Mouse (Mus musculus): ENCODE results near the gene Tlr9. TPM values are rescaled to one million over a fixed set of nuclear protein-coding genes. Genes with fewer than 3 reads are reported as not detected.
A peak's percentile ranks its signal among the peaks of the same experiment; 100 is the strongest.

Tlr9 gene
- not detected in 2 replicates for polyA plus RNA-seq (2016; fragmentation: Nextera tagmentation; extraction: Ambion mirVana)

- H3K9me3 ChIP-seq (replicated peaks), result no peaks in the 10 kb centered on the region
- WGBS, result 83% methylated on average over 4 of the region's 4 CpGs
- H3K27me3 ChIP-seq (ENCODE audit: low read depth, poor library complexity, severe bottlenecking), result peaks cover 44% of the 10 kb centered on the region
- DNase-seq (ENCODE audit: low spot score), result no peak
- H3K27ac ChIP-seq, result no peak within 1 kb of the TSS
- peaks cover 14% of the 10 kb centered on the region for H3K4me1 ChIP-seq
- no peaks in the 10 kb centered on the region for H3K36me3 ChIP-seq
- no peak within 1 kb of the TSS for H3K4me3 ChIP-seq
Measured at GRCm38 (mm10) chr9:106222261-106222851, at the start of gene Tlr9. Gene Tlr9 (plus strand): TSS chr9:106222598.

GRCm38 (mm10) chr9:106173363-106173762 is 49.0 kb upstream of the Tlr9 start:
- Histone ChIP-seq H3K27me3 (ENCODE audit: low read depth, poor library complexity, severe bottlenecking) (no peaks in the 10 kb centered on the region), H3K9me3 (replicated peaks) (no peaks in the 10 kb centered on the region), H3K27ac (no peak overlapping the region), H3K4me1 (peaks cover 55% of the 10 kb centered on the region), H3K4me3 (peak overlapping the region; percentile 94; the same call in 1 of the 2 replicates), H3K36me3 (peaks cover 31% of the 10 kb centered on the region)
- DNase-seq (ENCODE audit: low spot score), result no peak
- WGBS, result 82% methylated on average over 2 of the region's 2 CpGs

- no peak overlapping the region for H3K27ac ChIP-seq
- 85% methylated on average over 3 of the region's 3 CpGs for WGBS
- no peaks in the 10 kb centered on the region for H3K9me3 ChIP-seq (replicated peaks)
- H3K4me1 ChIP-seq, result peaks cover 48% of the 10 kb centered on the region
- no peaks in the 10 kb centered on the region for H3K27me3 ChIP-seq (ENCODE audit: low read depth, poor library complexity, severe bottlenecking)
- DNase-seq (ENCODE audit: low spot score), result no peak
- H3K4me3 ChIP-seq, result no peak overlapping the region
- H3K36me3 ChIP-seq, result peaks cover 54% of the 10 kb centered on the region
Measured at GRCm38 (mm10) chr9:106175552-106176200, 46.7 kb upstream of the Tlr9 start.

- Histone ChIP-seq H3K4me3 (no peak overlapping the region), H3K4me1 (peaks cover 48% of the 10 kb centered on the region), H3K36me3 (peaks cover 65% of the 10 kb centered on the region), H3K27me3 (ENCODE audit: low read depth, poor library complexity, severe bottlenecking) (no peaks in the 10 kb centered on the region), H3K27ac (no peak overlapping the region), H3K9me3 (replicated peaks) (no peaks in the 10 kb centered on the region)
- WGBS, result 71% methylated on average over 5 of the region's 5 CpGs
- no peak for DNase-seq (ENCODE audit: low spot score)
Measured at GRCm38 (mm10) chr9:106176769-106177168, 45.6 kb upstream of the Tlr9 start.

GRCm38 (mm10) chr9:106177799-106178198 is 44.6 kb upstream of the Tlr9 start:
- peaks cover 43% of the 10 kb centered on the region for H3K4me1 ChIP-seq
- H3K27me3 ChIP-seq (ENCODE audit: low read depth, poor library complexity, severe bottlenecking), result no peaks in the 10 kb centered on the region
- no peaks in the 10 kb centered on the region for H3K9me3 ChIP-seq (replicated peaks)
- no peak overlapping the region for H3K27ac ChIP-seq
- WGBS, result 95% methylated on average over 6 of the region's 6 CpGs
- peaks cover 76% of the 10 kb centered on the region for H3K36me3 ChIP-seq
- no peak for DNase-seq (ENCODE audit: low spot score)
- no peak overlapping the region for H3K4me3 ChIP-seq

- DNase-seq (ENCODE audit: low spot score), result no peak
- Histone ChIP-seq H3K27me3 (ENCODE audit: low read depth, poor library complexity, severe bottlenecking) (no peaks in the 10 kb centered on the region), H3K4me1 (peaks cover 28% of the 10 kb centered on the region), H3K36me3 (peaks cover 85% of the 10 kb centered on the region), H3K4me3 (no peak overlapping the region), H3K9me3 (replicated peaks) (no peaks in the 10 kb centered on the region), H3K27ac (no peak overlapping the region)
- WGBS, result 98% methylated on average over 2 of the region's 2 CpGs
Measured at GRCm38 (mm10) chr9:106179454-106179853, 42.9 kb upstream of the Tlr9 start.

GRCm38 (mm10) chr9:106179964-106180363 is 42.4 kb upstream of the Tlr9 start:
- Histone ChIP-seq H3K36me3 (peaks cover 90% of the 10 kb centered on the region), H3K4me3 (no peak overlapping the region)
- WGBS, result 95% methylated on average over 3 of the region's 3 CpGs

DNA sequence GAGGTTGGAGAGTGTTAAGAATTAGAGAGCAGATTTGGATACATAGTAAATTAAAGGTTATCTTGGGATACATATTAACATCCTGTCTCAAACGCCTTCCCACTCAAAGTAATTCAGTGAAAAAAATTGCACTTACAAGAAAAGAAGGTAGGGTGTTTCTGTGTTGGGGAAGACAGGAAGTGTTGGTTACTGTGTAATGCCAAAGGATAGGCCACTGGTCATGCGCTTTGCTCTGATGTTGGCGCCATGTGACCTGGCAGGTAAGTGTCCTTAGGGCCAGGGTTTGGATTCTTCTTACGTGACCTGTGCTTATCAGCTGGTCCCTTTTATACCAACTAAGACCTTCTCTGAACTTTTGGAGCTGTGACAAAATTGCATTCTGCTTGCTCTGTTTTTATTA is 40.3 kb upstream of the Tlr9 start:
- Histone ChIP-seq H3K27ac (no peak overlapping the region), H3K9me3 (replicated peaks) (no peaks in the 10 kb centered on the region), H3K27me3 (ENCODE audit: low read depth, poor library complexity, severe bottlenecking) (no peaks in the 10 kb centered on the region), H3K4me3 (no peak overlapping the region), H3K36me3 (peaks cover 99% of the 10 kb centered on the region), H3K4me1 (peaks cover 3% of the 10 kb centered on the region)
- no peak for DNase-seq (ENCODE audit: low spot score)
- WGBS, result 95% methylated on average over 4 of the region's 4 CpGs

More at GRCm38 (mm10) chr9:106179964-106180363, 42.4 kb upstream of the Tlr9 start:
- DNase-seq (ENCODE audit: low spot score), result no peak
- no peak overlapping the region for H3K27ac ChIP-seq
- H3K9me3 ChIP-seq (replicated peaks), result no peaks in the 10 kb centered on the region
- H3K4me1 ChIP-seq, result peaks cover 24% of the 10 kb centered on the region
- no peaks in the 10 kb centered on the region for H3K27me3 ChIP-seq (ENCODE audit: low read depth, poor library complexity, severe bottlenecking)

DNA sequence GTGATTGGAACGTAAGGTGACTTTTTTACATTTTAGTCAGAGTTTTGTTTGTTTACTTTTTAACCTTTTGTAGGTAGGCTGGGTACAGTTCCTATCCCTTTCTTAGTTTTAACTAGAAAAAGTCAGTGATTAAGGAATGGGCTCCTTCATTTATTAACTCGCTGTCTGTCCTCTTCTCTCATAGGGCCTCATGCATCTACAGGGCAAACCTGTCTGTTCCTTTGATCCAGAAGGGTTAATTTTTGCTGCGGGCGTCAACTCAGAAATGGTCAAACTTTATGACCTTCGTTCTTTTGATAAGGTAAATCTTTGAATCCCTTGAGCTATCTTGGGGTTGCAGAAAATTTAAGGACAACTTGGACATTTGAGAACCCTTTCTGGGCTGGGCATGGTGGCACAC is 38.4 kb upstream of the Tlr9 start:
- no peak for DNase-seq (ENCODE audit: low spot score)
- Histone ChIP-seq H3K36me3 (peaks cover 100% of the 10 kb centered on the region), H3K27me3 (ENCODE audit: low read depth, poor library complexity, severe bottlenecking) (no peaks in the 10 kb centered on the region), H3K9me3 (replicated peaks) (no peaks in the 10 kb centered on the region), H3K27ac (no peak overlapping the region), H3K4me3 (no peak overlapping the region), H3K4me1 (no peaks in the 10 kb centered on the region)
- WGBS, result 95% methylated on average over 5 of the region's 5 CpGs

DNA sequence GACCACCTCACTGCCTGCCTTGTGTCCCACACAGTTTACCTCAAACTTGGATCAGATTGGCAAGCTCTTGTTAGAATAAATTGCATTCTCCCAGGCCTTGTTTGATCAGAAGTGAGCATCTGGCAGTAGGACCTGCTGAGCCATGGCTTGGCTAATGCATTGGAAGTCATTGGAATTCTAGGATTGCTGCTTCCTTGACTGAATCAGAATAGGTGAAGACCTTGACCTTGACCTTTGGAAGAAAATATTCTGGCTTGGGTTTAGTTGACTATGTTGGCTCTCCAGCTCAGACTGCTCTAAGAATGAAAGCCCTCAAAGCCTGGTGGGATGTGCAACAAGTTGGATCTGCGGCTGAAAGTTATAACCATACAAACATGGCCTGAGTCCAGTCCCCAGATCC is 31.0 kb upstream of the Tlr9 start:
- WGBS, result 95% methylated on average over 1 of the region's 1 CpGs
- H3K4me1 ChIP-seq, result no peaks in the 10 kb centered on the region

GRCm38 (mm10) chr9:106192024-106192423 is 30.4 kb upstream of the Tlr9 start:
- Histone ChIP-seq H3K27ac (no peak overlapping the region), H3K4me3 (no peak overlapping the region), H3K27me3 (ENCODE audit: low read depth, poor library complexity, severe bottlenecking) (no peaks in the 10 kb centered on the region), H3K9me3 (replicated peaks) (no peaks in the 10 kb centered on the region), H3K4me1 (peaks cover under 1% of the 10 kb centered on the region), H3K36me3 (peaks cover 98% of the 10 kb centered on the region)
- no peak for DNase-seq (ENCODE audit: low spot score)
- WGBS, result 92% methylated on average over 8 of the region's 8 CpGs

More for the DNA sequence above, 31.0 kb upstream of the Tlr9 start:
- no peak overlapping the region for H3K4me3 ChIP-seq
- peaks cover 98% of the 10 kb centered on the region for H3K36me3 ChIP-seq
- no peaks in the 10 kb centered on the region for H3K27me3 ChIP-seq (ENCODE audit: low read depth, poor library complexity, severe bottlenecking)
- H3K27ac ChIP-seq, result no peak overlapping the region
- H3K9me3 ChIP-seq (replicated peaks), result no peaks in the 10 kb centered on the region
- DNase-seq (ENCODE audit: low spot score), result no peak

DNA sequence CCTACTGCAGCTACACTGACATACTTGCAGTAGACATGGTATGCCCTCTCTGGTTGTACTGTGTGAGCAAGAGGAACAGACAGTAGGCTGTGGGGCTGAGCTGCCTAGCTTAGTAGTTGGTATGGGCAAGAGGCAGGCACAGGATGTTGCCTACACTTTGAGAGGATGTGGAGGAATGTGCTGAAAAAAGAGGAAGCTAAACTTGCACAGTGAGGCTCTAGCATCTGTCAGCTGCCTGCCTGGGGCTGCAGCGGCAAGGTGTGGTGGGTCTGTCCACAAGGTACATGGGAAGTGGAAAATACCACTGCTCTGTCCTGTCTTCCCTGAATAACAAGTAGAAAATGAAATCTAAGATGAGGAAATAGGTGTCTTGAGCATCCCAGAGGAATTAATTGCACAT is 29.4 kb upstream of the Tlr9 start:
- H3K4me1 ChIP-seq, result peaks cover 11% of the 10 kb centered on the region
- no peaks in the 10 kb centered on the region for H3K27me3 ChIP-seq (ENCODE audit: low read depth, poor library complexity, severe bottlenecking)
- WGBS, result 91% methylated on average over 1 of the region's 1 CpGs
- H3K27ac ChIP-seq, result no peak overlapping the region
- H3K9me3 ChIP-seq (replicated peaks), result no peaks in the 10 kb centered on the region
- H3K4me3 ChIP-seq, result no peak overlapping the region
- H3K36me3 ChIP-seq, result peaks cover 96% of the 10 kb centered on the region
- DNase-seq (ENCODE audit: low spot score), result no peak

DNA sequence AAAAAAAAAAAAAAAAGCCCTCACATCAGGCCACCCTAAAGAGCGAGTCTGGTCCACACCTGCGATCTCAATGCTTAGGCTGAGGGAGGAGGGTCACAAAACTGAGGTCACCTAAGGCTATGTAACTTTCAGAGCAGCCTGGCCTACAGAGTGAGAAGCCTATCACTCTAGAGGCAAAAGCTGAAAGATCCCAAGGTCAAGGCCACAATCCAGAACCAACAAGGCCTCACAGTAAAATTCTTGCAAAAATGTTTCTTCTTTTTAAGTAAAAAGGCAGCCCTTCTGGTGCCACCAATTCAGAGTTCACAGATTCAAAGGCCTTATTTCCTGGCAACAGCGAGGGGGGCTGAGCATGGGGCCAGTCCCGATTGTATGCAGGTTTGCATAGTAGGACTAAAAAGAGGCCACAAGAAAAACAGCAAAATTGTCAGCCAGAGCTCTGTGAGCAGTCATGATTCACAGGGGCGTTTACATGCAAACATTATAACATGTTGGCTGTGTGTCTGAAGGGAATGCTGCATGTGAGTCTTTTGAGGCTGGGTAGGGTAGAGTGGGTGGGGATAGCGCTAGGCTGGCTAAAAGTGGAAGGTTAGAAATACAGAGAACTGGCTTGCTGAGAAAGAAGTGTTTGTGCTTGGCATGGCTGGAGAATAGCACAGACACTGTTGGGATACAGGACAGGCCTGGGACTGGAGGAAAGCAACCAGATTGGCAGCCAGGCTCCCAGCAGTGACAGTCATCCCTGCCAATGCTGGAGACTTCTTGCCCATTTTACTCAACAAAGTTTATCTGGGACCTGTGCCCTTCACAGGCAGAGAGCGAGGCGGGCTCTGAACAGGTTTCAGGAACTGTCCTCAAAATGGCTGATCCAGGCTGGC is 28.2 kb upstream of the Tlr9 start:
- Histone ChIP-seq H3K4me3 (no peak overlapping the region), H3K27ac (no peak overlapping the region), H3K4me1 (peaks cover 21% of the 10 kb centered on the region), H3K27me3 (ENCODE audit: low read depth, poor library complexity, severe bottlenecking) (no peaks in the 10 kb centered on the region), H3K9me3 (replicated peaks) (no peaks in the 10 kb centered on the region), H3K36me3 (peaks cover 85% of the 10 kb centered on the region)
- WGBS, result 93% methylated on average over 8 of the region's 8 CpGs
- DNase-seq (ENCODE audit: low spot score), result no peak
